Mouse (Mus musculus) heart, adult 2 months (tissue): ENCODE data around the gene Gpr155.

Source experiments
- CTCF ChIP-seq: fragments of 200-600 bp; IDR thresholded peaks from 2 replicates; pipeline ENCODE4 v1.8.1; 2022; ENCODE audit warnings: antibody characterized with exemption, mild to moderate bottlenecking, moderate library complexity
- EP300 ChIP-seq: fragments of 200-500 bp; IDR thresholded peaks from 2 replicates; pipeline ENCODE4 v1.6.1; 2011; ENCODE audit warnings: low read depth, low read length, control low read depth; ENCODE audit not compliant: insufficient read depth
- POLR2A ChIP-seq: fragments of 200-500 bp; IDR thresholded peaks from 2 replicates; pipeline ENCODE4 v1.6.1; 2011; ENCODE audit warnings: mild to moderate bottlenecking, low read depth, low read length, control low read depth; ENCODE audit not compliant: insufficient read depth

GRCm38 (mm10) chr2:73387806-73388205 is 1.4 kb upstream of the Gpr155 start:
- TF ChIP-seq CTCF (no peak), POLR2A (no peak), EP300 (no peak)
